Comparison of ENCODE assay signal across 23 mouse cellular contexts in the genomic region with DNA sequence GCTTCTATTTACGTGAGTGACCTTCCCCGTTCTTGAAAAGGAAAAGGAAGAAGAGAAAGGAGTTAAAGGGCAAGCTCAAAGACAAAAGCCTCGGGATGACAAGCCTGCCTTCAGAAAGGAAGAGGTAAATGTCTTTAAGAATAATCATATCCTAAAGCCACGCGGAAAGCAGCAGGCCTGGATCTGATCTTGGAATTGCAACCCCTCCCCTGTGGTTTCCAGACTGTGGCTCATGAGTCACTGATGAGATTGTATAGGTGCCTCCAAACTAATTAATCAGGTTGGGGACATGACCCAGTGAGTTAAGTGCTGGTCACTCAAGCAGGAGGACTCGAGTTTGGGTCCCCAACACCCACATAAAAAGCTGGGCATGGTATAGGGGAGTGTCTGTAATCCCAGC. TPM values are rescaled to one million over a fixed set of nuclear protein-coding genes. Genes with fewer than 3 reads are reported as not detected.
A peak's percentile ranks its signal among the peaks of the same experiment; 100 is the strongest.
DNase-seq lines count a peak whose midpoint lies in the region; ATAC-seq lines count a peak whose summit lies in the region.
"Had no signal": no experiment of that assay in that cellular context is flagged by ENCODE, and none has a peak within 500 bp of the region (broad histone marks: within the 10 kb centered on the region; RNA-seq: fewer than 3 reads in every experiment).

No protein-coding gene starts in this region.

- H3K36me3 ChIP-seq in megakaryocyte, embryonic 14.5 days (replicated peaks; ENCODE audit: low read length): no peaks in the 10 kb centered on the region
- H3K36me3 ChIP-seq: G1E had no signal

- peak; percentile 60 for DNase-seq in NIH3T3 (ENCODE audit: low read depth)
- no peak for DNase-seq in adrenal gland, adult (ENCODE audit: inconsistent age in 2 of 2, low spot score in 1 of 2)
- no peak for DNase-seq in urinary bladder, adult 18-20 months (ENCODE audit: low spot score in 2 of 2)
- DNase-seq: adrenal gland, adult 8-10 months; adrenal gland, postnatal 14 days; adrenal gland, postnatal 36 days; cerebellum, adult 11-12 months; cerebellum, adult 2 months; cerebellum, adult 9-10 months; cerebellum, postnatal 10 days; cerebellum, postnatal 25 days had no signal

- no peak for ATAC-seq in megakaryocyte, adult 5-6 weeks (ENCODE audit: poor library complexity, severe bottlenecking)
- ATAC-seq: CD4-positive, CD25-positive, alpha-beta regulatory T cell, adult 4 months; forebrain, embryonic 14.5 days; forebrain, embryonic 16.5 days had no signal

- H3K9me3 ChIP-seq in megakaryocyte, embryonic 14.5 days: peaks cover 3% of the 10 kb centered on the region; the same call in 1 of the 2 replicates
- H3K9me3 ChIP-seq: embryonic facial prominence, embryonic 10.5 days; embryonic facial prominence, embryonic 12.5 days; forebrain, embryonic 10.5 days; forebrain, embryonic 12.5 days; G1E had no signal

- peak overlapping the region; percentile 53 for H3K4me3 ChIP-seq in megakaryocyte, embryonic 14.5 days (replicated peaks)
- H3K4me3 ChIP-seq: embryonic facial prominence, embryonic 10.5 days; embryonic facial prominence, embryonic 12.5 days; erythroblast, embryonic 14.5 days; forebrain, embryonic 10.5 days; forebrain, embryonic 12.5 days had no signal

- H3K4me1 ChIP-seq in megakaryocyte, embryonic 14.5 days: peaks cover 27% of the 10 kb centered on the region
- H3K4me1 ChIP-seq: forebrain, embryonic 12.5 days had no signal

- peaks cover 26% of the 10 kb centered on the region for H3K27me3 ChIP-seq in megakaryocyte, embryonic 14.5 days (replicated peaks)
- H3K27me3 ChIP-seq: CH12.LX; embryonic facial prominence, embryonic 12.5 days; forebrain, embryonic 12.5 days had no signal

RNA-seq across cellular contexts. Expression of gene Agbl3, which starts 32.4 kb away (rescaled TPM):
- polyA plus RNA-seq in megakaryocyte, embryonic 14.5 days (2012; ENCODE audit: insufficient read depth, low replicate concordance): 1.2 and 2.9 TPM in 2 replicates
- 2.3 and 2.9 TPM in 2 replicates for total RNA-seq in megakaryocyte, adult 5-6 weeks (2015)
- 1.1 TPM in 2 replicates for total RNA-seq in megakaryocyte, adult 5-6 weeks (2017)
- polyA plus RNA-seq: G1E had no signal
